Mouse (Mus musculus) CH12.LX (cell line): Measurements from ENCODE around the gene Olfr520. TPM values are rescaled to one million over a fixed set of nuclear protein-coding genes. Genes with fewer than 3 reads are reported as not detected.

ENCODE experiments used
- DNase-seq: peaks from one replicate; pipeline ENCODE4 v3.0.0-alpha.2; 2013; ENCODE audit errors: extremely low read depth
- H3K27ac ChIP-seq: 2 replicates; pipeline ENCODE4 v1.5.1; 2012; ENCODE audit warnings: low read depth, mild to moderate bottlenecking, control low read depth, moderate library complexity; ENCODE audit not compliant: insufficient read depth
- H3K27me3 ChIP-seq: replicated peaks from 2 replicates; pipeline ENCODE3; 2012; ENCODE audit warnings: inconsistent platforms
- H3K36me3 ChIP-seq, 2 experiments: replicated peaks in 1 of 2; 2 replicates each; pipeline versions ENCODE3 to v1.6.1; 2012; ENCODE audit warnings: inconsistent platforms in 1 of 2, low read length in 1 of 2, mild to moderate bottlenecking in 1 of 2, mixed read lengths in 1 of 2, moderate library complexity in 1 of 2; ENCODE audit not compliant: control insufficient read depth in 1 of 2, insufficient read depth in 1 of 2
- H3K4me1 ChIP-seq, 2 experiments: 2 replicates each; pipeline ENCODE4 v1.6.1; 2012; ENCODE audit warnings: inconsistent platforms in 1 of 2, moderate library complexity in 1 of 2; ENCODE audit not compliant: insufficient read depth in 2 of 2, control insufficient read depth in 1 of 2
- H3K4me2 ChIP-seq: 2 replicates; pipeline ENCODE4 v1.6.1; 2012; ENCODE audit warnings: low read depth, mild to moderate bottlenecking, control low read depth; ENCODE audit not compliant: poor library complexity, insufficient read depth, severe bottlenecking
- H3K4me3 ChIP-seq, 3 experiments: fragments of 150-350 bp in 1 of 3; sonication (generic) in 1 of 3; replicated peaks in 1 of 3; 2 replicates each; pipeline versions ENCODE3 to v1.5.1; 2011 to 2012; ENCODE audit warnings: low read depth in 2 of 3, low read length in 2 of 3, mild to moderate bottlenecking in 2 of 3, moderate library complexity in 2 of 3, control low read depth in 1 of 3, improper control_type of control experiment in 1 of 3, inconsistent platforms in 1 of 3, mixed read lengths in 1 of 3; ENCODE audit not compliant: poor library complexity in 1 of 3
- H3K79me2 ChIP-seq: replicated peaks from 2 replicates; pipeline ENCODE4 v1.6.1; 2012; ENCODE audit warnings: mild to moderate bottlenecking, moderate library complexity; ENCODE audit not compliant: control insufficient read depth, poor library complexity, insufficient read depth, severe bottlenecking; ENCODE audit errors: extremely low read depth
- H3K9ac ChIP-seq: 2 replicates; pipeline ENCODE4 v1.6.1; 2012; ENCODE audit warnings: low read depth, mild to moderate bottlenecking, control low read depth, moderate library complexity; ENCODE audit not compliant: insufficient read depth
- H3K9me3 ChIP-seq: replicated peaks from 2 replicates; pipeline ENCODE3; 2012; ENCODE audit warnings: low read length, inconsistent platforms, mixed read lengths
- BHLHE40 ChIP-seq: IDR thresholded peaks from 2 replicates; pipeline ENCODE4 v1.6.1; 2011; ENCODE audit warnings: mild to moderate bottlenecking, low read depth, low read length, improper control_type of control experiment
- CHD2 ChIP-seq: IDR thresholded peaks from 2 replicates; pipeline ENCODE4 v1.6.1; 2011; ENCODE audit warnings: low read length, improper control_type of control experiment
- CTCF ChIP-seq, 2 experiments: IDR thresholded peaks in 1 of 2; conservative IDR thresholded peaks in 1 of 2; 2 replicates each; pipeline ENCODE4 v1.5.1; 2011 to 2012; ENCODE audit warnings: low read depth in 2 of 2, low read length in 2 of 2, improper control_type of control experiment in 1 of 2, inconsistent platforms in 1 of 2, mild to moderate bottlenecking in 1 of 2, moderate library complexity in 1 of 2
- E2F4 ChIP-seq: IDR thresholded peaks from 2 replicates; pipeline ENCODE4 v1.6.1; 2011; ENCODE audit warnings: low read depth, low read length, improper control_type of control experiment; ENCODE audit not compliant: insufficient replicate concordance
- JUN ChIP-seq: IDR thresholded peaks from 2 replicates; pipeline ENCODE4 v1.6.1; 2011; ENCODE audit warnings: low read depth, mild to moderate bottlenecking, low read length, improper control_type of control experiment, moderate library complexity; ENCODE audit not compliant: insufficient read depth
- JUND ChIP-seq: conservative IDR thresholded peaks from 2 replicates; pipeline ENCODE4 v1.6.1; 2011; ENCODE audit warnings: low read depth, low read length, improper control_type of control experiment
- KAT2A ChIP-seq: IDR thresholded peaks from 2 replicates; pipeline ENCODE4 v1.6.1; 2012; ENCODE audit warnings: low read length, improper control_type of control experiment, inconsistent platforms; ENCODE audit not compliant: insufficient replicate concordance
- MAFK ChIP-seq: IDR thresholded peaks from 2 replicates; pipeline ENCODE4 v1.6.1; 2011; ENCODE audit warnings: low read length, improper control_type of control experiment; ENCODE audit not compliant: insufficient replicate concordance
- MAX ChIP-seq: IDR thresholded peaks from 2 replicates; pipeline ENCODE4 v1.6.1; 2011; ENCODE audit warnings: low read length, improper control_type of control experiment
- MAZ ChIP-seq: IDR thresholded peaks from 2 replicates; pipeline ENCODE4 v1.6.1; 2012; ENCODE audit warnings: low read depth, mild to moderate bottlenecking, inconsistent platforms, low read length, improper control_type of control experiment, moderate library complexity
- MEF2A ChIP-seq: IDR thresholded peaks from 2 replicates; pipeline ENCODE4 v1.6.1; 2014; ENCODE audit warnings: low read depth, mild to moderate bottlenecking, inconsistent platforms, low read length, improper control_type of control experiment, borderline replicate concordance
- MXI1 ChIP-seq: IDR thresholded peaks from 2 replicates; pipeline ENCODE4 v1.6.1; 2011; ENCODE audit warnings: mild to moderate bottlenecking, low read depth, low read length, improper control_type of control experiment
- NRF1 ChIP-seq: IDR thresholded peaks from 2 replicates; pipeline ENCODE4 v1.6.1; 2014; ENCODE audit warnings: low read depth, mild to moderate bottlenecking, inconsistent platforms, low read length, improper control_type of control experiment, moderate library complexity
- PAX5 ChIP-seq: IDR thresholded peaks from 2 replicates; pipeline ENCODE4 v1.6.1; 2012; ENCODE audit warnings: low read length, inconsistent platforms, mixed read lengths
- POLR2A ChIP-seq: IDR thresholded peaks from 2 replicates; pipeline ENCODE4 v1.6.1; 2011; ENCODE audit warnings: low read depth, mild to moderate bottlenecking, improper control_type of control experiment, low read length
- RAD21 ChIP-seq: IDR thresholded peaks from 2 replicates; pipeline ENCODE4 v1.6.1; 2011; ENCODE audit warnings: low read depth, mild to moderate bottlenecking, low read length, improper control_type of control experiment, moderate library complexity
- RCOR1 ChIP-seq: conservative IDR thresholded peaks from 2 replicates; pipeline ENCODE4 v1.6.1; 2012; ENCODE audit warnings: low read depth, mild to moderate bottlenecking, inconsistent platforms, low read length, improper control_type of control experiment
- UBTF ChIP-seq: IDR thresholded peaks from 2 replicates; pipeline ENCODE4 v1.6.1; 2012; ENCODE audit warnings: low read depth, mild to moderate bottlenecking, inconsistent platforms, low read length, improper control_type of control experiment, moderate library complexity
- USF1 ChIP-seq: IDR thresholded peaks from 2 replicates; pipeline ENCODE4 v1.6.1; 2014; ENCODE audit warnings: low read depth, mild to moderate bottlenecking, inconsistent platforms, low read length, improper control_type of control experiment
- ZC3H11A ChIP-seq: IDR thresholded peaks from 2 replicates; pipeline ENCODE4 v1.6.1; 2012; ENCODE audit warnings: low read depth, mild to moderate bottlenecking, inconsistent platforms, low read length, improper control_type of control experiment
- ZKSCAN1 ChIP-seq: IDR thresholded peaks from 2 replicates; pipeline ENCODE4 v1.6.1; 2012; ENCODE audit warnings: low read depth, inconsistent platforms, low read length, improper control_type of control experiment, borderline replicate concordance
- ZMIZ1 ChIP-seq: IDR thresholded peaks from 2 replicates; pipeline ENCODE4 v1.6.1; 2012; ENCODE audit warnings: low read depth, mild to moderate bottlenecking, inconsistent platforms, low read length, improper control_type of control experiment
- dilution Hi-C: fragments of 300-500 bp; cut with MboI; formaldehyde crosslinking; loops from 2 replicates; pipeline ENCODE4 v1.14.3; 2020; ENCODE audit warnings: low sequenced_read_pairs; ENCODE audit not compliant: extremely low pct_unique_long_range_greater_than_20kb, extremely low pct_ligation_motif_present
- in situ Hi-C: fragments of 300-500 bp; cut with MboI; formaldehyde crosslinking; loops from 3 replicates; pipeline ENCODE4 v1.14.3; 2019; ENCODE audit warnings: low sequenced_read_pairs, low pct_ligation_motif_present, low pct_unique_long_range_greater_than_20kb, mixed read lengths
- polyA plus RNA-seq: library from polyadenylated mRNA; unstranded; fragments of >175 nt; gene quantifications from 2 replicates; pipeline ENCODE4 v1.2.1, GENCODE M21; 2012; ENCODE audit warnings: low read depth; ENCODE audit not compliant: insufficient read length
- total RNA-seq, 2 experiments: library from RNA; depleted of rRNA; stranded (reverse); fragments of 300-350 nt in 1 of 2; fragments of >200 nt in 1 of 2; gene quantifications; 2 replicates each; pipeline ENCODE4 v1.2.3; 2012 to 2014

Olfr520 gene
- total and polyA plus RNA-seq, 3 experiments = not detected

DNA sequence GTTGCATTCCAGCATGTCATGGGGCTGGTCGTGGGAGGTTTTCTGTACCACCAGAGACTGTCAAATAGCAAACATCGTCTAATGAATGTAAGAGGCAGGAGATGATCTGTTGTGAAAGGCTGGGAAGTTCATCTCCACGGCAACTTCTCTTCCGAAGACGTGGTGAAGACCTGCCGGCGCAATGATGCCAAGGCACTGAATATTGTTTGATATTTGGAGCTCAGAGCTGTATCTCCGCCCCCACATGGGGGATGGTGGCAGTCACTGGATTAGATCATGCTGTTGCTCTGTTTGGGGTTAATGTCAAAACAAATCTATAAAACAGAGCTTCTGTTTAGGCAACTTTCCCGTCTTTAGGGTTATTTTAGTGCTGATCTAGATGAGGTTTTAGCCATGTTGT, 9.2 kb downstream of the Olfr520 start:
- no peaks in the 10 kb centered on the region for H3K79me2 ChIP-seq
- H3K9me3 ChIP-seq = no peaks in the 10 kb centered on the region
- DNase-seq = no peak
- no peak overlapping the region for H3K4me2 ChIP-seq
- dilution Hi-C loops (no loop called here), in situ Hi-C loops (no loop called here)
- no peaks in the 10 kb centered on the region for H3K36me3 ChIP-seq
- H3K27me3 ChIP-seq = peaks cover 4% of the 10 kb centered on the region
- no peak overlapping the region for H3K4me3 ChIP-seq
- TF ChIP-seq MEF2A = no peak
- no peak for TF ChIP-seq MAX
- TF ChIP-seq ZMIZ1 = no peak
- TF ChIP-seq USF1 = no peak
- TF ChIP-seq UBTF = no peak
- TF ChIP-seq MXI1 = no peak
- no peak for TF ChIP-seq E2F4
- no peak for TF ChIP-seq MAFK
- no peak for TF ChIP-seq RCOR1
- no peak for TF ChIP-seq PAX5
- TF ChIP-seq CHD2 = no peak
- no peak for TF ChIP-seq BHLHE40
- no peak for TF ChIP-seq JUND
- no peak for TF ChIP-seq ZC3H11A
- TF ChIP-seq JUN = no peak
- TF ChIP-seq POLR2A = no peak
- TF ChIP-seq MAZ = no peak
- no peak for TF ChIP-seq NRF1
- no peak for TF ChIP-seq KAT2A
- TF ChIP-seq ZKSCAN1 = no peak
- H3K9ac ChIP-seq = no peak overlapping the region
- H3K4me1 ChIP-seq = peaks cover 0 to 8% of the 10 kb centered on the region in 2 experiments; a peak in 2 of 4 replicates
- H3K27ac ChIP-seq = no peak overlapping the region

DNA sequence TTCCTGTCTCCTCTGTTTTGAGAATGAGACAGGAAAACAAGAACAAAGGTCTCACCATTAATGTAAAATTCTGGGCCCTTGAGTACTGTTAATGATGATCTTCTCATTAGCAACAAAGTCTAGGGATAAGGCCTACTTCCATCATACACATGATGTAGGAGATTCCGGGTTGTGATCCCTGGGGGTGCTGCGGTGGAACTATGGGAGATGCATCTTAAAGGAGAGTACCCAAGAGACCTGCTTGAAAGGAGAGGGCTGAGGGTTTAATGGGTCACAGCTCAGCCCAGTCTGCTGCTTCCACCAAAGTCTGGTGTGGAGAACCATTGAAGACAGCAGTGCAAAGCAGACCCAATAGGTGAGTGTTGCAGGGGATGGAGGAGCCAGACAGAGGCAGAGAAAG, 33.1 kb downstream of the Olfr520 start, which contains the start of gene Olfr521:
Gene Olfr521, plus strand, starts transcription at position 301 of the 400 bp plus-strand sequence.
- H3K4me1 ChIP-seq = no peaks in the 10 kb centered on the region
- in situ Hi-C loops (no loop called here), dilution Hi-C loops (no loop called here)
- no peak for TF ChIP-seq RCOR1
- no peak for TF ChIP-seq CTCF (conservative IDR thresholded peaks at IDR 0.05 in 1 of 2, IDR thresholded peaks at IDR 0.05 in 1 of 2; ENCODE audit: low read depth in 2 of 2, low read length in 2 of 2)
- no peak for TF ChIP-seq RAD21
- H3K4me2 ChIP-seq = no peak within 1 kb of the TSS
- no peak within 1 kb of the TSS for H3K9ac ChIP-seq
- H3K27ac ChIP-seq = no peak within 1 kb of the TSS
- no peaks in the 10 kb centered on the region for H3K27me3 ChIP-seq
- no peak within 1 kb of the TSS for H3K4me3 ChIP-seq
- H3K36me3 ChIP-seq = no peaks in the 10 kb centered on the region
- DNase-seq = no peak
- H3K9me3 ChIP-seq = peaks cover 28% of the 10 kb centered on the region
- no peaks in the 10 kb centered on the region for H3K79me2 ChIP-seq
